Mouse (Mus musculus) spleen, adult 2 months (tissue): ENCODE measurements at regions not wholly inside any gene's neighbourhood (a gene's known extent, or its start where the extent isn't known, plus 50 kb on each side); places are given as distances from the start of the nearest gene placed in this dataset.

Experiments used
- CTCF ChIP-seq: fragments of 200-500 bp; IDR thresholded peaks from 2 replicates; pipeline ENCODE4 v1.5.1; 2011; ENCODE audit warnings: mild to moderate bottlenecking, inconsistent platforms; ENCODE audit not compliant: insufficient read depth, insufficient read length, insufficient replicate concordance; ENCODE audit errors: extremely low read depth
- POLR2A ChIP-seq: fragments of 200-500 bp; IDR thresholded peaks from 2 replicates; pipeline ENCODE4 v1.6.1; 2011; ENCODE audit warnings: low read depth, low read length, inconsistent platforms

- no peak for TF ChIP-seq POLR2A
- no peak for TF ChIP-seq CTCF
Observed at GRCm38 (mm10) chr8:26677584-26678138, 299.5 kb upstream of the Zfp703 start.
